Mouse (Mus musculus): ENCODE measurements around the gene Tph1.

Tph1 gene

GRCm38 (mm10) chr7:46648431-46649140 lies 23.8 kb downstream of the Tph1 start:
- no peak for DNase-seq (ENCODE audit: low spot score in 2 of 2)

DNA sequence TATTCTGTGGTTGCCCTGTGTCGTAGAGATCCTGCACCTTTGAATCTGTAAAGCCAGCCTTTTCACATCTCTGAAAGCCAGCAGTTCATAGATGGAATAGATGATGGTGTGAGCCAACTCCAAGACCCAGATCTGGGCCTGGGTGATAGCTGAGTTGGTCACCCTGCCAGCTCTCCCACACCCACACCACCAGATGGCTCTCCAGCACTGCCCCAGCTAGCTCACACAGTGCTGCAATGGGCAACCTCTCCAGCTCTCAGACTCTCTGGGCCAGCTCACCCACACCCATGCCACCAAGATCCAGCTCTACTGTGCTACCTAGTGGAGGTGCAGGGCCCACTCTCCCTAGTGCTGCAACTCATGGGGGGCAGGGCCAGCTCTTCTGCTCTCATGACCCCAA lies 29.2 kb downstream of the Tph1 start:
- DNase-seq (ENCODE audit: low spot score in 2 of 2), result no peak

GRCm38 (mm10) chr7:46640062-46640461 lies 32.3 kb downstream of the Tph1 start:
- no peak for DNase-seq (ENCODE audit: low spot score in 2 of 2)

- DNase-seq (ENCODE audit: low spot score in 2 of 2), result peak; percentile 88 to 89
Measured at GRCm38 (mm10) chr7:46639692-46640031, 32.7 kb downstream of the Tph1 start, which contains the start of gene Sergef. Gene Sergef (minus strand): TSS chr7:46639807.

- DNase-seq (ENCODE audit: low spot score in 2 of 2), result peak in 1 of 2 experiments; percentile 3
Measured at GRCm38 (mm10) chr7:46638889-46639691, 33.2 kb downstream of the Tph1 start.

DNA sequence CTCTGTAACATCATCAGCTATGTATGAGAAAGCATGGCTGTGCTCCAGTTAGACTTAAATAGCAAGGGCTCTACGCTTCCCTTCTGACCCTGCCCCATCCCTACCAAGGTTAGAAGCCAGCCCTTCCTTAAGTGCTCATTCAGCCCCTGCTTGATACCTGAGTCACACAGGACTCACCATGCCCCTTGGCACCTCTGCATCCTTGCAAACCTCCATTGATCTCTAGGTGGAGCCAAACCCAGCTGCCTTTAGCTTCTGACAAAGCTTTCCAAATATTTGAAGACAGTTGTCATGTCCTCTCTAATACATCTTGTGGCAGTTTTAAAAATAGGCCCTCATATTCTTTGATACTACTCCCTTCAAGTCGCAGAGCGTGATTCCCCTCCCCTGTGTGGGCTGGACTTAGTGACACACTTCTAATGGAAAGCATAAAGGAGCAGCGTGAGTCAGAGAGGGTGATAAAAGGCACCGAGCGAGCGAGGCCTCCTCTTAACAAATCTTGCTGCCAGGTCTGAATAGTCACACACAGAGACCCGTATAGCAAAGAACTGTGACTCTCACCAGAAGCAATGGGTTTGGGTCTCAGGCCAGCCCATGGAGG lies 43.9 kb downstream of the Tph1 start:
- DNase-seq (ENCODE audit: low spot score in 2 of 2), result no peak

GRCm38 (mm10) chr7:46623979-46624378 lies 48.4 kb downstream of the Tph1 start:
- DNase-seq (ENCODE audit: low spot score in 2 of 2), result no peak

DNA sequence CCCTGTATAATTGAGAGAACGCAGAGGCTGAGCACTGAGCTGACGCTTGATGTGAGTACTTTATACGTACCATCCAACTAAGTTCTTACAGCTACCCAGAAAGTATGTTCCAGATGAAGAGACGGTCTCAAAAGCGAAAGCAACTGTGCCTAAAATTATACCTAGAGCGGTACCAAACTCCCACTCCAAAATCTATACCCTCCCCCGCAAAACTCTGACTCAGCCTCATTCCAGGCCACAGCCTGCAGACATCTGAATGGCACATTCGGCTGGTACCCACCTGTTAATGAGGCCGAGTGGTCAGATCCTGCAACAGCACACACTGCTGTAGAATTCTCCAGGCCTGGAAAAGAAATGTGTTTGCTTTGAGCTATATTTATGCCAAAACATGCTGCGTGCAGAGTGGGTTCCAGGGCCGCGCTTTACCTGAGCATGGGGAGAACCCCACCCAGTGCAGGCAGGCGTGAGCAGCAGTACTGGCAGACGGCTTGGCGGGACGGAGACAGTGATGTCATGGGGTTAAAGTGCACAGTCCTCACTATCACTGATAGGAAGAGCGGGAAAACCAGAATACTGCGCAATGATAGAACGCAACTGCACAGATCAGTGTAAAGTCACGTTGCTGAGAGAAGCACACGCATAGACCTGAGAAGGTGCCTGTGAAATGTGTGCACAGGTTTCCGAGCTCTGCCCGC lies 53.8 kb downstream of the Tph1 start:
- no peak for DNase-seq (ENCODE audit: low spot score in 2 of 2)

DNA sequence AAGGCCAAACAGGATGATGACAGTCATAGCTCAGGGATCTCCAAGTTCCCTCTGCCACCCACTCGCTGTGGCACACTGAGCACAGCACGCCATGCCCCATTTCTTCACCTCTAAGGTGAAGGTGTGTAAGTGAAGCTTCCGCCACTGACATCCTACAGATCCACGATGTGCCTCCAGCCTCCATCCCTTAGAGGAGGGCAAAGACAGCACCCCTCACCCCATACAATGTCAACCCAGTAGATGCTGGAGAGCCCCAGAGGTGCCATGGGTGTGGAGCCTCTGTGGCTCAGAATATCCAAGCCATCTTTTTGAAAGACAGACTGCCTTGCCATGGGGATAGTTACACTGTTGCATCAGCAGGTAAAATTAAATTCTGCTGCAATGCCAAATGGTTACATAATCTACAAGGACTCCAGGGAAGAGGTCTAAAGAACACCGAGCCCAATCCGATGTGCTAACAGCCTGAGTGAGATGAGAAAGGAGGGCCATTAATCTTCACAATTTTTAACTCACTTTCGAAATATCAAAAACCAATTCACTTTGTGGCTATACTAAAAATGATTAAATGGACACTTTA lies 55.8 kb downstream of the Tph1 start:
- DNase-seq (ENCODE audit: low spot score in 2 of 2), result peak in 1 of 2 experiments; percentile 22

- peak; percentile 69 to 71 for DNase-seq (ENCODE audit: low spot score in 2 of 2)
Measured at GRCm38 (mm10) chr7:46615256-46615977, 56.9 kb downstream of the Tph1 start.

DNA sequence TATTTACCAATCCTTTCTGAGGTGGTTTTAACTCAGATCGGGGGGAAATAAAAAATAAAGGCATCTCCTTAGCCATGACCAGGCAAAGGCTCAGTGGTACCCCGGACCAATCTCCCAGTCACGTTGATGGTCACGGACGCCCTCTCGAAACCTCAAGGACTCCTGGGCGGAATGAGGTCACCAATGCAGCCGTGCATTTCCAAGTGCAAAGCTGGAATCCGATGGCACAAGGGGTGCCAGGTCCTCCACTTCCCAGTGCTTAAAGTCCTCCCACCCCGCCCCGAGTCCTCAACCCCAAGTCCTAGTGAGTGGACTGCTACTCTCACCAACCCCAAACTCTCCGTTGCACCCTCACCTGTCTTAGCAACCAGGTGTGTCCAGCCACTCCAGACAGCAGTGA lies 58.1 kb downstream of the Tph1 start:
- no peak for DNase-seq (ENCODE audit: low spot score in 2 of 2)

- DNase-seq (ENCODE audit: low spot score in 2 of 2), result no peak
Measured at GRCm38 (mm10) chr7:46613091-46613490, 59.2 kb downstream of the Tph1 start.

- DNase-seq (ENCODE audit: low spot score in 2 of 2), result no peak
Measured at GRCm38 (mm10) chr7:46612421-46612937, 59.9 kb downstream of the Tph1 start.

DNA sequence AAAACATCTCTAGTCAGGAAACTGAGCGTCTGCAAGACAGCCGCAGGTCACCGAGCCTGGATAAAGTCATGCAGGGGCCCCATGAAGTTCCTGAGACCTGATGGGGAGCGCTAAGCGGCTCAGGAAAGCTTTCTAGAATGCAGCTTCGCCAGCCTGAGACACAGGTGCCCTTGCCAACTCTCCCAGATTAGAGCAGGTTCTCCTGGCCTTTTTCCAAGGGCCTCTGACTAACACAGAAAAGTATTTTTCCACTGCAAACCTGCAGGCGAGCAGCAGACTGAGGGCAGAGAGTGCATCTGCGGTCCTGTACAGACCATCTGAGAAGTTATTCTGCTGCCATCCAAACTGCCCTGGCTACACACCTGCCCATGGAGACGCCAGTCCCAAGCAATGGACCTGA lies 60.4 kb downstream of the Tph1 start:
- peak in 1 of 2 experiments; percentile 39 for DNase-seq (ENCODE audit: low spot score in 2 of 2)

GRCm38 (mm10) chr7:46609317-46609716 lies 63.0 kb downstream of the Tph1 start:
- DNase-seq (ENCODE audit: low spot score in 2 of 2), result no peak

- peak; percentile 39 to 52 for DNase-seq (ENCODE audit: low spot score in 2 of 2)
Measured at GRCm38 (mm10) chr7:46607428-46608055, 64.8 kb downstream of the Tph1 start.

DNA sequence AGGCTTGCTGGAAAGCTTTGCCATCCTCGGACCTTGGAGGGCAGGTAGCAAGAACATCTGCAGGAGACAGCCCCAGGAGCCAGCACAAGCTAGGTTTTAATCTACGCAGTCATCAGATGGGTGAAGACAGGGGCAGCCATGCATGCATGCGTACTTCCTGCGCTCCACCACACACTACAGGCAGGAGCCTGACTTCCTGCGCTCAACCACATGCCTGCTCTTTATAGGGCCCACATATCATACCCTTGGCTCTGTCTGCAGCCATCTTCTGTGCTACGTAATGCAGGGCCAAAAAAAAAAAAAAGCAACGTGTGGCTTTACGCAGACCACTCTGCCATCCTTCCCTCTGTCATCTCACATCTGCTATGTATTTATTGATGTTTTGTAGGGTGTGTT lies 65.3 kb downstream of the Tph1 start:
- no peak for DNase-seq (ENCODE audit: low spot score in 2 of 2)

GRCm38 (mm10) chr7:46606391-46607030 lies 65.8 kb downstream of the Tph1 start:
- peak in 1 of 2 experiments; percentile 52 for DNase-seq (ENCODE audit: low spot score in 2 of 2)

DNA sequence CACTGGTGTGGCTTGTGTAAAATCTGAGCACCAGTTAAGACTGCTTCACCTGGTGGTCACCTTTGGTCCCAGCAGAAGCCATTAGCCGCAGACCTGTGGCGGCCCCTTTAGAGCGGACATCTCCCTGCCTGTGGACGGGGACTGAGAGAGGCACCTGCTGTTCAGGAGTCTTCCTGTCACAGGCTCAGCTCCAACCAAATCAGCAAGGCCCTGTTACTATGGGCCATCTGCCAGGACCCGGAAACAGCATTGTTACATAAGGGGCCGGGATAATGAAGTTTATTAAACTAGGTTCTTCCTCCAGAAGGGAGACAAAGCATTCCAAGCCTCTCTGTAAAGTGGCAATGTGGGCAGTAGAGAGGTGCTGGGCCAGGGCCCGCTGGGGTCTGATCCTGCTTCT lies 69.3 kb downstream of the Tph1 start:
- peak; percentile 30 to 54 for DNase-seq (ENCODE audit: low spot score in 2 of 2)

DNA sequence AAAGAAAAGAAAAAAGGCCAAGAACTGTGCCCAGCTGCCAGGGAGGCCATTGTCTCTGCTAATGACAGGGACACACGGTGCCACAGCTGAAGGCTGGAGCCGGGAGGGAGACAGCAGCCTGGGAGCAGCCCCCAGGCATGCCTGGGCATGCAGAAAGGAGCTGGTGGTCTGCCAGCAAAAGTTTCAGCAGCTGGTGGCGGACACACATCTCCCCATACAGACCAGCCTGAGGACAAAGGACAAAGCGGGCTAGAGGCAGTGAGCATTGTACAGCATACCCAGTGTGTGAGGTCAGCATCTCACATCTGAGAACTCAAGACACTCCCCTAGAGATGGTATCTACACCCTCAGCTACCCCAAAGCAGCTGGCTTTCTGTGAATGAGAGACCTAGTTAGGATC lies 70.3 kb downstream of the Tph1 start:
- no peak for DNase-seq (ENCODE audit: low spot score in 2 of 2)
